Mouse (Mus musculus) ES-E14 (cell line): ENCODE results near the gene Ifna6.
"Not testable (repeated sequence)": the region's sequence is repeated elsewhere in the genome, so short reads cannot be mapped to it uniquely, and the experiment has no call there.

ENCODE experiments used
- CHD2 ChIP-seq: IDR thresholded peaks from 2 replicates; pipeline ENCODE4 v1.6.1; 2014; ENCODE audit warnings: mild to moderate bottlenecking, low read depth, low read length, inconsistent platforms
- ZNF384 ChIP-seq: IDR thresholded peaks from 2 replicates; pipeline ENCODE4 v1.6.1; 2012; ENCODE audit warnings: low read depth, low read length, inconsistent platforms

DNA sequence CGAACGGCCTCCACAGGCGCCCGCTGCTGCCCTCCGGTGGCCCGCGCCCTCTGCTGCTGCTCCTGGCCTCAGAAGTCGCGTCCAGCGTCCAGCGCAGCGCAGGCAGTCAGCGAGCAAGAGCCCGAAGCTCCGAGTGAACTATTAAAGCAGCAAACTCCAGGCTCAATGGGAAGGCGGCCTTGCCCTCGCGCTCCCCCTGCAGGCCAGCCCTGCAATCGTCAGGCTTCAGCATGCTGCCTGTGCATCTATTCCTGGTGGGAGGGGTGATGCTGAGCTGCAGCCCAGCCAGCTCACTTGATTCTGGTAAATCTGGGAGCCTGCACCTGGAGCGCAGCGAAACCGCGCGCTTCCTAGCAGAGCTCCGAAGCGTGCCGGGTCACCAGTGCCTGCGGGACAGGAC, 38.8 kb upstream of the Ifna6 start, which contains the start of gene Gm13277:
- not testable (repeated sequence) for TF ChIP-seq ZNF384, CHD2
